Mouse (Mus musculus) testis, postnatal 10 days (tissue): ENCODE results near the gene Rpl11.
"Not testable (repeated sequence)": the region's sequence is repeated elsewhere in the genome, so short reads cannot be mapped to it uniquely, and the experiment has no call there.

Source experiments
- DNase-seq: peaks from one replicate; pipeline ENCODE4 v3.0.0; 2021; ENCODE audit warnings: low spot score

Gene Rpl11

DNA sequence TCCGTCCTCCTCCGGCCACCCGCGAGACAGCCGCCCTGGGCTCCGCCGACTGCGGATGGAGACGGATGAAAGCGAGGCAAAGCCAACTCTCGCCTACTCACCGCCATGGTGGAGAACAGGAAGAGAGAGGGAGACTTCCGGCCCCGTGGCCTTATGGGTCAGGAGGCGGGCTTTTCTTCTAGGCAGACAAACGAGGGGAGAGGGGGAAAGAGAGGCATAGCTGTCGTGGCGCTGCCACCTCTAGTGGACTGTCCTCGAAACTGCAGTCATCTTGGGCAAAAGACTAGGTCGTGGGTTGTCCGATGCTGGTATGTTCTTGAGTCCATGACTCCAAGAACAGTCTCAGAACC lies at the start of gene Rpl11:
TSS of gene Rpl11 (minus strand) at position 182 of the 350 bp plus-strand sequence.
- DNase-seq: peak; percentile 90

DNA sequence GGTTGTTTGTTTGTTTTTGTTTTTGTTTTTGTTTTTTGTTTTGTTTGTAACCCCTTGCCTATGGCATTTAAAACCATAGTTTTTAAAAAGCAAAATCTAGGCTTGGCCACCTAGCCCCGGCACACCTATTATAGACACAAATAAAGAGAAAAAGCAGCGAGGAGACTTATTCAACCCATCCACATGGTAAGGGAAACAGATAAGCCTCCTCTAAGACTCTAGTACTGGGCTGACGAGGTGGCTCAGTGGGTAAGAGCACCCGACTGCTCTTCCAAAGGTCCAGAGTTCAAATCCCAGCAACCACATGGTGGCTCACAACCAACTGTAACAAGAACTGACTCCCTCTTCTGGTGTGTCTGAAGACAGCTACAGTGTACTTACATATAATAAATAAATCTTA lies 48.5 kb upstream of the Rpl11 start:
- not testable (repeated sequence) for DNase-seq

DNA sequence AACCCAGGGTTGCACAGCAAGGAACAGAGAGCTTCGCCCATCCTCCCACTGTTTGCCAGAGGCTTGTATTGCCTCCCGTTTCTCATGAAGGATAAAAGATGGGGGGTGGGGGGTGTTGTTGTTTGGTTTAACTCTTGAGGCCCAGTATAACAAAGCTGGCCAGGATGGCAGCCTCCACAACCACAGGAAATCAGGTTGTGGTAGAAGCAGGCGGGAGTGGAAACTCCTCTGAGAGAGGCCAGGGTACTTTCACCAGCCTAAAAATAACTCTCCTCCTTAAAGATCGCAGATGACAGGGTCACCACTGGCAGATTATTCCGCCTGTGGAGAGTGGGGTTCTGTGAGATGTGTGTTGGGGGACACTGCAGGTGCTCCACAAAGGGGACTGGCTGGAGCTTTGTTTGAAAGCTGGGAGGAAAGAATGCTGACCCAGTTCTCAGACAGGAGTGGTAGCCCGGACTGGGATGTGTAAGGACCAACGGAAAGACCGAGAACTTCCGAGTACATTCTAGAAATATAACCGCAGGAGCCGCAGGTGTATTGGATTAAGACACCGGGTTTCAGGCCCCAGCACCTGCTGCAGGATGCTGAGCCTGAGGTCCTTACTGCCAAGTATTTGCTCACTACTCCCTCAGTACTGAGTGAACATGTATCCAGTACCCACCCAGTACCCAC lies 47.3 kb upstream of the Rpl11 start:
- DNase-seq: no peak

DNA sequence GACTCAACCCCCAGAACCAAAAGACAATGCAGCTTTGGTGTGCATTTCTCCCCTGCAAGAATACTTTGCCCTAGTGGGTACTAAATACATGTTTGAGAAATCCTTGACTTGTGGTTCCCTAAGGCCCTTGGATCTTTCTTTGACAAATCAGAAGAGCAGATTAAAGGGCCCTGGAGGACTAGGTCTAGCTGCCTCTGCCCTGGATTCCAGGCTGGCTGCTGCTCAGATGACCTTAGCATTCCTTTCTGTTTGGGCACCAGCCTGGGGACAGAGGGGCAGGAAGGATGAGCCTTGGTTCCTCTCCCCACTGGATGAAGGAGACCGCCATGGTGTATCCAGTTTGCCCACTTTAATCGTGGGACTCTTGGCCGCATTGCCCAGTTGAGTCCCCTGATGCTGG lies 45.2 kb upstream of the Rpl11 start:
- DNase-seq: no peak

DNA sequence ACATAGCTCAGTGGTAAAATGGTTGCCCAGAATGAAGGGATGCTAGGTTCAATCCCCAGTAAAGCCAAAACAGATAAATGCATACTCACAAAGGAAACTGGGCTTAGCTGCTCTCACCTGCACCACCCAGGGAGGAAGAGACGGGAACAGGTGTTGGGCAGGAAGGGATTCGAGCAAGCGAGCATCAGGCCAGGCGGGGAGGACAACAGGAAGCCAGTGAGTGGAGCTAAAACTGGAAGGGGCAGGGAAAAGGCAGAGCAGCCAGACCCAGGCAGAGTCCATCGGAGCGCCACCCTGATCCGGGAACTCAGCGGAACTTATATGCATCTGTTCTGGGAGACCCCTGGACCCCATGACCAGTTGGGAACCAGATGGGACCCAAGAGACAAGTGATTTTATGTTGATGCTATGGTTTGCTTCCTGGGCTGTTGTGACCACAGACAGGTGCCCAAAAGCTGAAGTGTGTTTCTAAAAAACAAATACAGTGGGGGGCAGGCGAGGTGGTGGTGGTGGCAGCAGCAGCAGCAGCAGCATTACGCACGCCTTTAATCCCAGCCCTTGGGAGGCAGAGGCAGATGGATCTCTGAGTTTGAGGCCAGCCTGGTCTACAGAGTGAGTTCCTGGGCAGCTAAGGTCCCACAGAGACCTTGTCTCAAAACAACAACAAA lies 43.4 kb upstream of the Rpl11 start:
- no peak for DNase-seq

DNA sequence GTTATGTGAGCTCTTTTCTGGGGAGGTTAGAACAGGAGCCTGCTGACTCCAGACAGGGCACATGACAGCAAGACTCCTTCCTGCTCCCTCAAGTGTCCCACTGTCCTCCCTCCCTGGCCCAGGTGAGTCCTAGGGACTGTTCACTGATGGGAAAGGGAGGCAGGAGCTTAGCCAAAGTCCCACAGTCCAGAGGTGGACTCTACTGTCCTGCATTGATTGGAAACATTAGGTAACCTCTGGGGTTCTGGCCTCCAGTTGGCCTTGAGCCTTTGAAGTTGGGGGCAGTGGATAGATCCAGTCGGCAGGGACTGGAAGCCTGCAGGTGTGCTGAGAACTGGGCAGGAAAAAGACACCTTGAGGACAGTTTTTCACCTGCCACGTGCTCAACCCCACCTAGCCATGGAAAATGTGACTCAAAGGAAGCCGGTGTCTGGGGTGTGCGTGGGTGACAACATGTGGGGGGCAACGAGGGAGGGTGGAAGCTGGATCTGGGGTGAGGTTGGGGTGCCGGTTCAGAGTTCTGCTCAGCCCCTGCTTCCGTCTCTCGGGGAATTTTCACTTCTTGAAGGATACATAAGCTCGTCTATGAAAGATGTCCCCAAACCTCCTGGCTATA lies 42.4 kb upstream of the Rpl11 start:
- DNase-seq: no peak

DNA sequence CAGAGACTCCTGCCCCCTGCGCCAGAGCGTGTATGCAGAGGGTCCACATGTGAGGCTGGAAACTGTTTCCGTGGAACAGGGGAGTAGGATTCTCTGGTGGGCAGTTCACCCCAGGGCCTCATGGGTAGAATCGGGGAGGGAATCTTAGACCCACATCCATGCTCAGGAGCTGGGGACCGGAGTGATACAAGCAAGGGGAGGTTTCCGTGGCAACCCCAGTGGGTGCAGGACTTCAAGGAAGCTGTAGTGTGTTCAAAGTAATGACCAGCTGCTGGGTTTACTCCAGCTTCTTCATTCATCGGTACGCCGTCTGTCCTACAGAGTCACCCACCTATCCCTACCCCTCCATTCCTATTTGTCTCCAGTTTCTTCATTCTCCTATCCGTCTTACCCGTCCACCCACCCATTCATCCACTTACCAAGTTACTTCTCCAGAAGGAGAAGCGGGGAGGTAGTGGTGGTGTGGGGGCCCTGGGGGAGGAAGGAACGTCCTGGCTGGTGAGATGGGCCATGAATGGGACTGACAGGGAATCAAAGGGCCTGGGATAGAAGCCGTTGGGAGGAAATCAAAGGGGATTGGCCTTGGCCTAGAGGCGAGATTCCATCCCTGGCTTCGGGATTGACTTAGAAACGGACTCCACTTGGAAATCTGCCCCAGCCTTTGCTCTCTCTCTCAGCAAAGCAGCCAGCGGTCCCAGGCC lies 41.4 kb upstream of the Rpl11 start:
- DNase-seq: no peak

DNA sequence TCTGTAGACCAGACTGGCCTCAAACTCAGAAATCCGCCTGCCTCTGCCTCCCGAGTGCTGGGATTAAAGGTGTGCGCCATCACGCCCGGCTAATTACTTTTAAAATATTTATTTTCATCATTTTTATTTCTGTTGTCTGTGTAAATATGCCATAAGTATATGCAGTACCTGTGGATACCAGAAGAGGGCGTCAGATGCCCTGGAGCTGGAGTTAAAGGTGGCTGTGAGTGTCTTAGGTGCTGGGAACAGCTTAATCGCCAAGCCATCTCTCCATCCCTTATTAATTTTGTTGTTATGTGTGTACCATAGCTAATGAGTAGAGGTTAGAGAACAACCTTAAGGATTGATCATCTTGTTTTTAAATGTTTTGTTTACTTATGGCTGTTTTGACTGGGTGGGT lies 39.3 kb upstream of the Rpl11 start:
- no peak for DNase-seq

DNA sequence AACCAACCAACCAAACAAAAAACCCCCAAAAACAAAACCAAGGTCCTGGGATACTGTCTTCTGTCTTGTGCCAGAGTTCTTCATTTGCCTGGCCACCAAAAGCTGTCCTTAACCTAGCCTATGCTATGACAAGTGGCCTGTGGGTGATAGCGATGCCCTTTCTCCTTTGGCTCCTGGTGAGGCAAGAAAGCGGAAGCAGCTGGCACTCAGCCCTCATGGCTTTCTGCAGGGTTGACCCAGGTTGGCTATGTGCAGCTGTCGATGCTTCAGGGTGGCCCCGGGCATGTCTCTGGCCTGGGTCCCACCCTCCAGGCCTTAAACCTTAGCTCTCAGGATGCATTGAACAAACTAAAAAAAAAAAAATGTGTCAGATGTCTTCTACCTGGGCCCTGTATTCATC lies 38.1 kb upstream of the Rpl11 start:
- DNase-seq: no peak

DNA sequence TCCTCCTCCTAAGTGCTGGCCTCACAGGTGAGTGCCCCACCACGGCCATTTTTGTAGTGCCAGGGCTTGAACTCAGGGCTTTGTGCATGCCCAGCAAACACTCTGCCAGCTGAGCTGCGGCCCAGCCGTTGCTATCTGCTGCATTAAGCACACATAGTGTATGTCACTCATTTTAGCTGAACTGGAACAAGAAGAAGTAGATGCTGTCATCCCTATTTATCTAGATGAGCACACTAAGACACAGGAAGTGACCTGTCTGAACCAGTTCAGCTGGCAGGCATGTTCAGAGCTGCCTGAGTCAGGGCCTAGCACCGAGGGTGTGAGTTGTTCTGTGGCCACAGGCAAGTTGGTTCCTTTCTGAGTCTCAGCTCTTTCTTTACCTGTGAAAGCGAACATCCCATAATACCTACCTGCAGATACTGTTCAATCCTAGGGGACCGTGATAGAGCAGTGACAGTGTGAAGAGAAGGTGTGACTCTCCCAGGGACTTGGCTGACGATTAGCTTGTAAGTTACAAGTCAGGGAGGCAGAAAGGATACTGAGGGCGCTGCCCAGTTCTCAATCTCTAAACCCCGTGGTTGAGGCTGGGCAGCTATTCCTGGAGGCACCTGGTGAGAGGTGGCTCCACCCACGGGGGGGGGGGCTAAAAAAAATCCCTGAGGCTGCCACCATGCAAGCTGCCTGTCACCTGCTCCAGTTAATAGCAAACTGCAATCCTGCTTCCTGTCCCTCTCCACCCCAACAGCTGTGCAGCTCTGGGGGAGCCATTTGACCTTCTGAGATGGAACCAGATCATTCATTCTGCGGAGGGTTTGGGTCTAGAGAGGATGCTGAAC lies 36.7 kb upstream of the Rpl11 start:
- DNase-seq: no peak

DNA sequence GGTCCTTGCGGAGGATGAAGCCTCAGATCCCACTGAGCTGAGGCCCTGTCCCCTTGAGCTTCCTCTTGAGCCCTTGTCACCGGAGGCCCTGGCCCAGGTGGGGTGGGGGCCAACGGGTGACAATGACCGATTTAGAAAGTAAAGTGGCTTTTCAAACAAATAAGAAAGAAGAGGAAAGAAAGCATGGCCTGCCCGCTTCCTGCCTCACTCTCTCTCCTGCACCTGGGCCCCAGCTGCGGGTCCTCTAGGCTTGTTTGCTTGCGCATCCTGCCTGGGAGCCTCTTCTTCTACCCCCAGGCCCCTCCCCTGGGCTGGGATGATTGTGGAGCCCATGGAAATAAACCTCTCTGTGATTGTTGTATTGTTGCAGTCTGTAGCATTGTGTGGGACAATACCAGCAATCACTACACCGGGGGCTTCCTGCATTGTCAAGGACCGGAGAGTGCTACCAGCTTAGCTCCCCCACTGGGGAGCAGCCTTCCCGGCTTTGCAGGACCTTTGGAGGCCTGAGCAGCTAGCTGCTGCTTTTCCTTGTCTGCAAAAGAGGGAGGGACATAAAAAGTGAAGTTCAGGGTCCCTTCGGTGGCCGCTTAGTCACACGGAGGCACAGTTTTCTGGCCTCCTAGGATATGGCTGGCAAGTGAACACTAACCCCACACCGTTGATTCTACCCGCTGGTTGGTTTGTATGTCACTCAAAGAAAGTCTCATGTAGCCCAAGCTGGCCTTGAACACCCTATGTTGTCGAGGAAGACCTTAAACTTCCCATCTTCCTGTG lies 35.9 kb upstream of the Rpl11 start:
- no peak for DNase-seq

DNA sequence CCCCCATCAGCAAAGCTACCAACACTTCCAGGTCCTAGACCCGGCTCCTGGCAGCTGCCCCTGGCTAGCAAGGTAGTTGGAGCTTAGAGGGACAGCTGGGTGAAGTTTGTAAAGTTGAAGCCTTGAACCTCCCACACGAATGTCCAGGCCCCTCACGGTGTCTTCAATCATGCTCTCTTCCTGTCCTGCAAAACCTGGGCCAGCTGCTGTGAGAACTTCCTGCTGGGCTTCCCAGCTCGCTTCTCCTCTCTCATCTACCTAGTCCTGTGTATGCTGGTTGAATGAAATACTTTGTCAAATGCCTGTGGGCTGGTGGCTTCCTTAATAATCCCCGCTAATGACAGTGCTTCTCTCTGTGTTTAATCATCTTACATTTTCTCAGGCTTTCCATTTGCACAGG lies 35.1 kb upstream of the Rpl11 start:
- DNase-seq: no peak

DNA sequence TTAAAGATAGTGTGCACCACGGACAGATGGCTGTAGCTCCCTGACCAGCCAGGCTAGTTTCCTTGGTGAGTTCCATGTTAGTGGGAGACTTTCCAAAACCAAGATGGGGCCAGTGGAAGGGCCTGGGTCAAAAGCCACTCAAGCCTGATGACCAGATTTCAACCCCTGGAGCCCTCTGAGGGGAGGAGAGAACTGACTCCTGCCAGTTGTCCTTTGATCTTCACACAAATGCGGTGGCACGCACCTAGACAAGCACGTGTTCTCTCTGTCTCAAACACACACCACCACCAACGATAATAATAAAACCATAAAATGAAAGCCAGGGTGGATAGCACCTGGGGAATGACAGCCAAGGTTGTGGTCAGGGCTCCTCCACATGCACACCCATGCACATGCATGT lies 34.0 kb upstream of the Rpl11 start:
- no peak for DNase-seq

DNA sequence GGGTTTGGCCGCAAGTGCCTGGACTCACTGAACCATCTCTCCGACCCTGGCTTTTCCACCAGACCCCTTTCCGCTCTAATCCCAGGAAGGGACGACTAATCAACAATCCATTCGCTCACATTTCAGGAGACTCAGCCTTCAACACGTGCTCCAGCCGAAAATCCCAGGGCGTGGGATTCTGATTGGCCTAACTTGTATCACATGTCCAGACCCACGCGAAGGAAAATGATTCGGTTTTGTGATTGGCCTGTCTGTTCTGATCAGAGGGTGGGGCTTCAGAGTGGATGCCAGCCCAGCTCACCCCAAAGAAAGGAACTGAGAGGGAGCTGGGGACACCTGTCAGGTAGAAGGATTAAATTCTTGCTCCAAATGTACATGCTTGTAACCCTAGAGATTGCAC lies 31.6 kb upstream of the Rpl11 start:
- no peak for DNase-seq

DNA sequence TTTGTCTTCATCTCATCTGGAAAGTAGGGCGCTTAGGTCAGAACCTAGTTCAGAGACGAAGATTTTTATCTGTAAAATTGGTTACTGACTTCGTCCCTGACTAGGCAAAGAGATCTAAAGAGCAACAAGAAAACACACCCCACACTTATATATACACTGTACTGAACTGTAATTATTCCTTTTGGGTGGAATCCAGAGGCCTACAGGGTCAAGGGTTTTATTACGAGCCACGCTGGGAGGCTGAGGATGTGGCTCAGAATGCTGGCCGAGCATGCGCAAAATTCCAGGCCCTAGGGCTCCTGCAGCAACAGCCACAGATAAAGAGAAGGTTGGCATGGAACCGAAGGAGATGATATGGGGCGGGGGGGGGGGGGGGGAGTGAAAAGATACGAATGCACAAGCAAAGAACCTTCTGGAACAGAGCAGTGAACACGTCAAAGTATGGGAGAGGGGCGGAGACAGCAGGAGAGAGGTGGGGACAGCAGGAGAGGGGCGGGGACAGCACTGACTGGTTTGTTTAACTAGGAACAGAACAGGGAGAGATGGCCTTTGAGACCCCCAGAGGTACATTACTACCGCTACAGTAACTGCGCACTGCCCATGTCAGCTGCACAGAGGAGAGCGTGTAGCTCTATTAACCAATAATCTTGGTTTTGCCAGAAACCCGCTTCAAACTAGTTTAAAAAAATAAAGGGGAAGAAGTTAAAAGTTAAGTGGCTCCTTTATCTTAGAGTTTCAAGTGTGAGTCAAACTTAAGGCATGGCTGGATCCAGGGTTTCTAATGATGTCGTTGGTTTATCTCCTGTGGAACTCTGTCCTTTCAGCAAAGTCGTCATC lies 30.3 kb upstream of the Rpl11 start:
- DNase-seq: no peak

DNA sequence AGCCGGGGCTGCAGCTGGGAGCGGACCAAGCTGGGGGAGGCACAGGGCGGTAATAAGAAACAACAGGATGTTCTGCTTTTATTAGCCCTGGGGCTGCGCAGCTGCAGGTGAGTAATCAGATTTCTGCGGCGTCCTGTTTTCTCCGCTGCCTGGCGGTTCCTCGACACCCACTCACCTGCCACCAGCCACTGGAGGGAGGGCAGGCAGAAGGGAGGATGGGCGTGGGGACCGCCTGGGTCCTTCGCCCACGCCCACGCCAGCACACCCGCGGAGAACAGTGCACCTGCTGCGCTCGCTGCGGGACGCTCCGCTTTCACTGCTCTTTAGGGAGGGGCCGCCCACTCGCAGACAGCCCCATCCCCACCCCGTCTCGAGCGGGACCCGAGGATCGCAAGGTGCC lies 28.5 kb upstream of the Rpl11 start:
- no peak for DNase-seq

DNA sequence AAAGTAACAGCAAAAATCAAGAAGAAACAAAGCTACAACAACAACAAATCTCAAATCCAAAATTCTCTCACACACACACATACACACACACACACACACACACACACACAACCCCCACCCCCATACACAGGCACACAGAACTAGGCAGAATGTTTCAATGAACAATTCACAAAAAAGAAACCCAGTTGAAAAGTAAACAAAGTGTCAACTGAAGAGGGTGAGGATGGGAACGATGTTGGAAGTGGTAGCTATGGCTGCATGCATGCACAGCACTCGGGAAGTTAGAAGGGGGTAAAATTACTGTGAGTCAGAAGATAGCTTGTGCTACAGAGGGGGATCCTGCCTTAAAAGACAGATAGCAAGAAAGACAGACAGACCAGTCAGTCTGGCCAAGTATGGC lies 25.4 kb upstream of the Rpl11 start:
- DNase-seq: no peak

DNA sequence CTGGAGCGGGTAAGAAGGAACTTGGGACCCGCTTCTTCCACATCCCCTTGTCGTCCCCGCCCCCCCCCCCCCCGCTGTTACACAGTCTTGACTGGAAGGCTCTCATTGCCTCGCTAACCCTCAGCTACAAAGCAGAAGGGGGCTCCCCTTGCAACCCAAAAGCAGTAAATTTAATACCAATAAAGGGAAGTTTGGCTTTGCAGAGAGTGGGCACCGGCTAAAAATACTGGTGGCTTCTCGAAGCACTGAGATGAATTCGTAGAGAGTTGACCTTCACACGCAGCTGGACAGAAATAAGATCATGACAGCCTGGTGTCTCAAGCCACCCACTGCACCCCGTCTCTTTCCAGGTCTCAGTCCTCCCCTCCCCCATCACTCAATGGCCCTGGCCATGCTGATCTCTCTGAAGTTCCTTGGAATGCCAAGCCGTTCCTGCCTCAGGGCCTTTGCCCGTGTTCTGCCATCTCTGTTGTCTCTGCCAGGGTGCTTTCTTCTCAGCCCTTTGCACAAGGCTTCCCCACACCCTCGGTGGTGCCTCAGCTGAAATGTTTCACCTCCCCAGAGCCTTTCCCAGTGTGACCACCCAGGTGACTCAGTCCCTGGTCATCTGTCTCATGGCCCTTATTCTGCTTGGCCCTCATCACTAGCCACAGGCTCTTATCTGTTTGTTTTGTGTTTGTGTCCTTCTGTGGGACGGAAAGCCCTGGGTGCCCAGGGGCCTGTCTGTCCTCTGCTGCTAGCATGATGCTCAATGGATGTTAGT lies 23.7 kb upstream of the Rpl11 start:
- no peak for DNase-seq

DNA sequence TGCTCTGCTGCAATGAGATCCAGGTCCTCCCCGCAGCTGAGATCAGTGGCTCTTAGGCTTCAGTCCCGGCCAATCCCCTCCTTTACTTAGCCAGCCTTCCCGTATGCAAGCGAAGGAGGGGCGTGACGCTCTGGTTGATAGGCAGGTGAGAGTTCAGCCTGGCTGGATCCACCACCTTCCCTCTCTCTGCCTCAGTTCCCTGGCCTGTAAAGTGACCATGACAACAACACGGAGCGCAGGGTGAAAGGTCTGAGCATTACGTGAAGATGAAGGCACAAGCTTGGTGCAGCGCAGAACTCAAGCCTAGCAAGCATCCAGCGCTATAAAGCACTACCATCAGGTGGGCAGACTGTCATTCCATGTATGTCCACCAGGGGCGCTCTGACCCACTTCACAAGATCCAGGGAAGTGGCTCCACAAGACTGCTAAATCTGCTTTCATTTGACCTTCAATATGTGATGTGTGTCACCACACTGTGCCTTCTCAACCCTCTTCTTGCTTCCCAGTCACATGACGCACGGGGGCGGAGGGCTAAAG lies 18.0 kb upstream of the Rpl11 start:
- DNase-seq: peak; percentile 89
